Mouse (Mus musculus): Measurements from ENCODE around the gene Spo11.

DNA sequence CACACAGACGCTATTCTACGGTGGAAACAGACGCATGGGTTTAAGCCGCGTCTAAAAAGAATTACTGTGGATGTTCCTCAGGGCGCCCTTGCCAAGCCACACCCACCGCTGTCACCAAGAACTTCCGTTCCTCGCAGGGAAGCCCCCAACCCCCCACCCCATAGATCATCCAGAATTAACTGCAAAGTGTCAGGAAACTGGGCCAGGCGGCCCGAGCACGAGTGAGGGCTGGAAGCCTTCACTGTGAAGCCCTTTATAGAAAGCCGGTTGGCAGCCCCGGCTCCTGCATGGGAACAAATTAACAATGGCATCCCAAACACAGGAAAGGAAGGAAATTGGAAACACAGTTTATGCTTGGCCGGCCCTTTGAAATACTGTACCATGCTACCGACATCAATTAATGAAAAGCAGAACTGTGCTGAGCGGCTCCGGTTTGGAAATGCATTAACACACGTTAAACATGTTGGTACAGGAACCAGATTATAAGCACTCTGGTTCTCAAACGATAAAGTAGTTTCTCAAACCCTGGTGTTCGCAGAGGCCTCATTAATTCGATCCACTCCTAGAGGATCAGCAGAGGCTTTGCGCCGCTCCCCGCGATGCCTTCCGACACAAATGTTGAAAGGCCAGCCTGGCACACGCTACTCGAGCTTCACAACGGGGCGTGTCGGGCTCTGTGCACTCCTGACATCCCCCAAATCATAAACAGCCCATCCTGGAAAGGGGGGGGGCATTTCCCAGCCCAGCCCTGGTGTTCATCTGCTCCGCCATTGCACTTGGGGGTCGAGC lies 43.7 kb upstream of the Spo11 start:
- TF ChIP-seq CTCF (IDR thresholded peaks at IDR 0.05; ENCODE audit: borderline replicate concordance, insufficient read depth, low read length), result no peak
- TF ChIP-seq POLR2A (IDR thresholded peaks at IDR 0.05; ENCODE audit: low read depth, low read length), result no peak
